Comparison of ENCODE assay signal across 8 mouse cellular contexts in genomic region chr3:122421042-122421702, GRCm38 (mm10).
DNase-seq lines count a peak whose midpoint lies in the region; ATAC-seq and TF ChIP-seq lines count a peak whose summit lies in the region.

No protein-coding gene starts in this region.

- no peak for ATAC-seq in lung, embryonic 16.5 days (ENCODE audit: low read depth)
- ATAC-seq in limb, embryonic 13.5 days (ENCODE audit: low FRiP score, low read depth): no peak

- no peaks in the 10 kb centered on the region for H3K9me3 ChIP-seq in lung, embryonic 16.5 days (ENCODE audit: control insufficient read depth, low read length)
- no peaks in the 10 kb centered on the region for H3K9me3 ChIP-seq in limb, embryonic 13.5 days

- peaks cover 18% of the 10 kb centered on the region for H3K4me1 ChIP-seq in lung, embryonic 16.5 days (replicated peaks; ENCODE audit: control insufficient read depth, insufficient read depth, low read length)
- peaks cover 17% of the 10 kb centered on the region for H3K4me1 ChIP-seq in limb, embryonic 13.5 days
- H3K4me1 ChIP-seq in small intestine, adult 2 months (ENCODE audit: control insufficient read depth, insufficient read depth, insufficient read length, low read length): peaks cover 26% of the 10 kb centered on the region; the same call in 1 of the 2 replicates

- peak overlapping the region; percentile 83 for H3K4me2 ChIP-seq in lung, embryonic 16.5 days (ENCODE audit: low read depth, low read length)
- H3K4me2 ChIP-seq in limb, embryonic 13.5 days (replicated peaks): peak overlapping the region; percentile 91

- peak; percentile 57 to 79 for DNase-seq in adrenal gland, adult (ENCODE audit: inconsistent age in 2 of 2, low spot score in 1 of 2)
- no peak for DNase-seq in adrenal gland, postnatal 4 days (ENCODE audit: low spot score in 2 of 2)
- no peak for DNase-seq in lung, adult 18-20 months
- DNase-seq in right cerebral cortex, adult 2 months (ENCODE audit: low spot score in 2 of 2): no peak
- no peak for DNase-seq in left cerebral cortex, postnatal 25 days (ENCODE audit: low spot score in 2 of 2)

- peak overlapping the region; percentile 91 for H3K9ac ChIP-seq in lung, embryonic 16.5 days (ENCODE audit: low read length)
- H3K9ac ChIP-seq in limb, embryonic 13.5 days: peak overlapping the region; percentile 84; the same call in 1 of the 2 replicates

- TF ChIP-seq CTCF in small intestine, adult 2 months (IDR thresholded peaks at IDR 0.05; ENCODE audit: extremely low read depth, insufficient read length, insufficient replicate concordance, low read depth, low read length): no peak

- H3K27ac ChIP-seq in lung, embryonic 16.5 days (ENCODE audit: low read length): no peak overlapping the region
- no peak overlapping the region for H3K27ac ChIP-seq in limb, embryonic 13.5 days
- H3K27ac ChIP-seq in small intestine, adult 2 months (ENCODE audit: insufficient read depth, low read depth, low read length): peak overlapping the region; percentile 93

- intact Hi-C loops in left cerebral cortex, postnatal 25 days (cut with DNase I): no loop called here

- 17% methylated on average over 13 of the region's 13 CpGs for WGBS in lung, embryonic 16.5 days
- WGBS in limb, embryonic 13.5 days: 17% methylated on average over 13 of the region's 13 CpGs
- WGBS in small intestine, adult 2 months: 40% methylated on average over 13 of the region's 13 CpGs

- TF ChIP-seq POLR2A in small intestine, adult 2 months (IDR thresholded peaks at IDR 0.05; ENCODE audit: low read depth, low read length): no peak

- H3K4me3 ChIP-seq in lung, embryonic 16.5 days (ENCODE audit: low read length): peak overlapping the region; percentile 78
- peak overlapping the region; percentile 69 for H3K4me3 ChIP-seq in limb, embryonic 13.5 days
- peak overlapping the region; percentile 84 for H3K4me3 ChIP-seq in small intestine, adult 2 months (ENCODE audit: low read depth, low read length)

- no peaks in the 10 kb centered on the region for H3K27me3 ChIP-seq in lung, embryonic 16.5 days (ENCODE audit: control insufficient read depth, insufficient read depth, low read depth, low read length)
- peaks cover 27% of the 10 kb centered on the region for H3K27me3 ChIP-seq in limb, embryonic 13.5 days
- H3K27me3 ChIP-seq in small intestine, adult 2 months (ENCODE audit: control insufficient read depth, insufficient read depth, low read length): no peaks in the 10 kb centered on the region

- no peaks in the 10 kb centered on the region for H3K36me3 ChIP-seq in lung, embryonic 16.5 days (ENCODE audit: control insufficient read depth, insufficient read depth, low read length)
- no peaks in the 10 kb centered on the region for H3K36me3 ChIP-seq in limb, embryonic 13.5 days
- no peaks in the 10 kb centered on the region for H3K36me3 ChIP-seq in small intestine, adult 2 months (ENCODE audit: control insufficient read depth, insufficient read depth, low read length)

Comparison
In these comparisons a context has a peak if more than half of its experiments do, and no peak if none do; other contexts are left out.
1. DNase-seq: peak in adrenal gland, adult (2 of 2); none in adrenal gland, postnatal 4 days (0 of 2), lung, adult 18-20 months (0 of 2), right cerebral cortex, adult 2 months (0 of 2) and left cerebral cortex, postnatal 25 days (0 of 2).
2. Peak in every context shown above with its lines, with median percentiles within 50 percentile points of each other: H3K4me3 ChIP-seq.